Mouse (Mus musculus) embryonic facial prominence, embryonic 13.5 days (tissue): ENCODE data around the gene Golgb1. TPM values are rescaled to one million over a fixed set of nuclear protein-coding genes. Genes with fewer than 3 reads are reported as not detected.

ENCODE experiments used
- ATAC-seq: fragments of 200-750 bp; cut with Nextera tagmentation; 2 replicates; pipeline ENCODE4 v1.8.0; 2017; ENCODE audit warnings: low read depth; ENCODE audit not compliant: insufficient number of reproducible peaks, insufficient read depth, low FRiP score, low TSS enrichment
- H3K27ac ChIP-seq: fragments of 300-500 bp; sonication (generic); 2 replicates; pipeline ENCODE4 v1.5.1; 2015; ENCODE audit warnings: moderate library complexity, mild to moderate bottlenecking, inconsistent platforms
- H3K27me3 ChIP-seq: fragments of 300-500 bp; sonication (generic); 2 replicates; pipeline ENCODE4 v1.6.1; 2015; ENCODE audit warnings: mild to moderate bottlenecking, inconsistent platforms
- H3K36me3 ChIP-seq: fragments of 300-500 bp; sonication (generic); 2 replicates; pipeline ENCODE4 v1.6.1; 2015; ENCODE audit warnings: mild to moderate bottlenecking, inconsistent platforms
- H3K4me1 ChIP-seq: fragments of 300-500 bp; sonication (generic); 2 replicates; pipeline ENCODE4 v1.6.1; 2015; ENCODE audit warnings: inconsistent platforms
- H3K4me2 ChIP-seq: fragments of 300-500 bp; sonication (generic); 2 replicates; pipeline ENCODE4 v1.6.1; 2015; ENCODE audit warnings: moderate library complexity, mild to moderate bottlenecking, inconsistent platforms
- H3K4me3 ChIP-seq: fragments of 300-500 bp; sonication (generic); 2 replicates; pipeline ENCODE4 v1.5.1; 2015; ENCODE audit warnings: mild to moderate bottlenecking, inconsistent platforms
- H3K9ac ChIP-seq: fragments of 300-500 bp; sonication (generic); 2 replicates; pipeline ENCODE4 v1.6.1; 2015; ENCODE audit warnings: mild to moderate bottlenecking, inconsistent platforms
- H3K9me3 ChIP-seq: fragments of 300-500 bp; sonication (generic); 2 replicates; pipeline ENCODE4 v1.6.1; 2016; ENCODE audit warnings: inconsistent platforms
- WGBS: fragments of 180-500 bp; shearing (Covaris S2); methylation state at CpG from one replicate; pipeline ENCODE4 v1.1.7; 2015; ENCODE audit warnings: mixed read lengths; 5-methylcytosine and 5-hydroxymethylcytosine counted together
- polyA plus RNA-seq: library from polyadenylated mRNA; unstranded; fragments of >200 nt; fragmentation: Nextera tagmentation; extraction: Ambion mirVana; gene quantifications from 2 replicates; pipeline ENCODE4 v1.2.1, GENCODE M21; 2015

Golgb1 gene
- polyA plus RNA-seq, 1 experiment from 2014 or later = 126 TPM

DNA sequence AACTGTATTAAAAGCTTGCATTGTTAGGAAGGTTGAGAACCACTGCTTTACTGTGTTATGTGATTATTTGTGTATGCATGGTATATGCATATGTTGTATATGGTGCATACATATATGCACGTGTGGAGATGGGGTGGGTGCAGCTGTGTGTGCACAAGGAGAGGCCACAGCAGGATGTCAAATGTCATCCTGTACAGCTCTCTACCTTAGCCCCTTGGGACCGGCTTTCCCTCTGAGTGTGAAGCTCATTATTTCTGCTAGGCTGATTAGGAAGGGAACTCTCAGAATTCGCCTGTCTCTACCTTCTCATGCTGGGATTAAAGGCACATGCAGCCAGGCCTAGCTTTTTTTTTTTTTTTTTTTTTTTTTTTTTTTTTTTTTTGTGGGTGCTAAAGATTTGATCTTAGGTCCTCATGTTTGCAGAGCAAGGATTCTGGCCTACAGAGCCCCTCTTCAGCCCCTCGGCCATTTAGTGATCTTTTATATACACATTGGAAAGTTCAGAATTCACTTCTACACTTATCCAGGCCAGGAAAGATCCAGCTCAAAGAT, 72.8 kb downstream of the Golgb1 start:
- Histone ChIP-seq H3K9ac (no peak overlapping the region), H3K4me1 (no peaks in the 10 kb centered on the region), H3K36me3 (no peaks in the 10 kb centered on the region), H3K27ac (no peak overlapping the region), H3K27me3 (no peaks in the 10 kb centered on the region), H3K4me3 (no peak overlapping the region), H3K9me3 (no peaks in the 10 kb centered on the region), H3K4me2 (no peak overlapping the region)
- ATAC-seq = no peak
- 68% methylated on average over 4 of the region's 4 CpGs for WGBS

DNA sequence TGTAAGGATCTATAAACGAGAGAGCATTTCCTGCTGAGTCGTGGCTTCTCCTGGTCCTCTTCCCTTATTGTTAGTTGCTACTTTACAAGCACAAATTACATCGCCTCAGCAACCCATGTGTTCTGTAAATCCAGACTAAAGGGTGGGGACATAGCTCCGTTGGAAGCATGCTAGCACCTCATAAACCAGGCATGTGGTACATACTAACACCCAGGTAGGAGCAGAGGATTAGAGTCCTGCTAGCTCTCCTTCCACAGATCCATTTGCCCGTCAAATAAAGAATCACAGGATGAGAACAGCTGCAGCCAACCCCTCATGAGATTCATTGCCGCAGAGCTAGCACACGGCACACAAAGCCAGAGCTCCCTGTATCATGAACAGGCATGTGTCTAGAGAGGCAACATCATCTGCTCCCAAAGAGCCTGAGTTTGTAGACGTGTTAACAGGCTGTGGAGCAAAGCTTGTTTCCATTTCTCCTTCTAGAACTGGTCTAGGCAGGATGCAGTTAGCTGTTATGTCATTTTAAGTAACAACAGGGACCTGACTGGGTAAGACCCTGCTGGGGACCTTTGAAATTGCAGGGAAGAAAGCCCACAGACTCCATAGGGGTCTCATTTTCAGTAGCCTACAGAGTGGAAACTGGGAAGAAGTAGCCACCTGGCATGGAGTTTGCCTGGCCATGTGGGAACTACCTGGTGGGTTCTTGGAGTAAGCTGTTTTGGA, 74.8 kb downstream of the Golgb1 start:
- 73% methylated on average over 8 of the region's 8 CpGs for WGBS
- no peaks in the 10 kb centered on the region for H3K36me3 ChIP-seq
- H3K27me3 ChIP-seq = no peaks in the 10 kb centered on the region
- H3K9ac ChIP-seq = no peak overlapping the region
- H3K27ac ChIP-seq = no peak overlapping the region
- no peaks in the 10 kb centered on the region for H3K4me1 ChIP-seq
- H3K4me2 ChIP-seq = no peak overlapping the region
- H3K9me3 ChIP-seq = no peaks in the 10 kb centered on the region
- H3K4me3 ChIP-seq = no peak overlapping the region
- no peak for ATAC-seq

DNA sequence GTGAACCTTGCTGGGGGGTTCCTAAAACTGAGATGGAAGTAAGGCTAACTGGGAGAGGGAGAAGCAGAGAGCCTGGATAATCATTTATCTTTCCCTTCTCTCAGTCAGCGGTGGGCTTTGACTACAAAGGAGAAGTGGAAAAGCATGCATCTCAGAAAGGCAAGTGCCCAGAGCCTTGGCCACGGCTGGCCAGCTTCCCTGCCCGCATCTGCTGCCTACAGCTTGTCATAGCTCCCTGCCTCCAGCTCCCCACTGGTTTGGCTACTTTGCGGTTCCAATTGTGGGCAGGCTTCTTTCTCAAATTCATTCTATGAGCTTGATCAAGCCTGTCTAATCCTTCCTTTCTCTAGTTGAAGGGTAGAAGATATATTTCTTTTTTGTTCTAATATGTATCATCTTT, 76.1 kb downstream of the Golgb1 start:
- no peak overlapping the region for H3K9ac ChIP-seq
- H3K9me3 ChIP-seq = no peaks in the 10 kb centered on the region
- no peak for ATAC-seq

DNA sequence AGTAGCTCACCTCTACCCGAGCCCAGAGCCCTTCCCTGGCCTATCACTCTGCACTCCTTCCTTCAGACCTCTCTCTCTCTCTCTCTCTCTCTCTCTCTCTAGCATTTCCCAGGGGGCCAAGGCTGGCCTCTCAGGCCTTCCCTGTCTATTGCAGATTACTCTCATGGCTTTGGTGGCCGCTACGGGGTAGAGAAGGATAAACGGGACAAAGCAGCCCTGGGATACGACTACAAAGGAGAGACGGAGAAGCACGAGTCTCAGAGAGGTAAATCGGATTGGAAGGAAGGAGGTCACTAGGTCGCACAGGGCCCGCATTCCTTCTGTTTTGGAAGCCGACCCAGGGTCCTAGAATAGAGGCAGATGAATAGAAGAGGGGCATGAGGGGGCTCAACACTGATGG, 80.2 kb downstream of the Golgb1 start:
- H3K4me3 ChIP-seq = no peak overlapping the region
- H3K36me3 ChIP-seq = no peaks in the 10 kb centered on the region
- no peaks in the 10 kb centered on the region for H3K27me3 ChIP-seq
- no peak overlapping the region for H3K27ac ChIP-seq
- no peaks in the 10 kb centered on the region for H3K9me3 ChIP-seq
- H3K4me1 ChIP-seq = no peaks in the 10 kb centered on the region
- no peak overlapping the region for H3K4me2 ChIP-seq
- 65% methylated on average over 11 of the region's 11 CpGs for WGBS
- H3K9ac ChIP-seq = no peak overlapping the region
- ATAC-seq = no peak

More for the DNA sequence above, 76.1 kb downstream of the Golgb1 start:
- no peaks in the 10 kb centered on the region for H3K27me3 ChIP-seq
- H3K4me2 ChIP-seq = no peak overlapping the region
- WGBS = 65% methylated on average over 4 of the region's 4 CpGs
- no peak overlapping the region for H3K4me3 ChIP-seq
- H3K27ac ChIP-seq = no peak overlapping the region
- no peaks in the 10 kb centered on the region for H3K36me3 ChIP-seq
- H3K4me1 ChIP-seq = no peaks in the 10 kb centered on the region

DNA sequence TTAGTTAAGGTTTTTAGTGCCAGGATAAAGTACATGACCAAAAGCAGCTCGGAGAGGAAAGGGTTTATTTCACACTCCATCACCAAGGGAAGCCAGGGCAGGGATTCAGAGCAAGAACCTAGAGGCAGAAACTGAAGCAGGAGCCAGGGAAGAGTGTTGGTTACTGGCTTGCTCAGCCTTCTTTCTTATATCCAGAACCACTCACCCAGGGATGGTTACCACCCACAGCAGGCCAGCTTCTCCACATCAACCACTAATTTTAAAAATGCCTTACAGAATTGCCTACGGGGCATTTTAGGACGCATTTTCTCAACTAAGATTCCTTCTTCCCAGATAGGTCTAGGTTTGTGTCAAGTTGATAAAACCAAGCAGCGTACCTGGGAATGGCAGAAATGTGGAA, 88.5 kb downstream of the Golgb1 start:
- Histone ChIP-seq H3K36me3 (no peaks in the 10 kb centered on the region), H3K9me3 (no peaks in the 10 kb centered on the region), H3K4me1 (no peaks in the 10 kb centered on the region), H3K27me3 (no peaks in the 10 kb centered on the region), H3K4me3 (no peak overlapping the region), H3K9ac (no peak overlapping the region), H3K27ac (no peak overlapping the region), H3K4me2 (no peak overlapping the region)
- no peak for ATAC-seq
- 82% methylated on average over 4 of the region's 4 CpGs for WGBS

DNA sequence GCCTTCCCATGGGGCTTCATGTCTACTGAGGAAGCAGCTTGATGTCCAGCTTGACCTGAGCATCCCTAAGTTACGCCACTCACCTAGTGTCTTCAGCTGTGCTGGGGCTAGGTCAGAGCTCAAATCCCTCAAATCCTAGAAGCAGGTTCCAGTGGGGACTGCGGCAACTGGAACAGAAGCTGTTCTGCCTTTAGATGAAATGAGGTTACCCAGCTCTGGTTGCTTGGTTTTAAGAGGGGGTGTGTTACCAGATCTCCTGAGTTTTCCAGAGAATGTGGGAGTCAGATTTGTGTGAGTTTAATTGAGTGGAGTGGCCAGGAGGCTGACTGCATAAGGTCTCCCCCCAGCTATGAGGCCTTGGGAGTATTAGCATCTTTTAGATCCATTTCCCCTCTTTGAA, 104.2 kb downstream of the Golgb1 start:
- Histone ChIP-seq H3K4me1 (no peaks in the 10 kb centered on the region), H3K9ac (no peak overlapping the region), H3K9me3 (peaks cover 3% of the 10 kb centered on the region; the same call in 1 of the 2 replicates), H3K36me3 (no peaks in the 10 kb centered on the region), H3K4me2 (no peak overlapping the region), H3K27ac (no peak overlapping the region), H3K27me3 (no peaks in the 10 kb centered on the region), H3K4me3 (no peak overlapping the region)
- WGBS = 90% methylated on average over 2 of the region's 2 CpGs
- ATAC-seq = no peak

Other genes with a start within 250 kb of the Golgb1 start
- gene Cd86, start 209.1 kb upstream of the Golgb1 start, polyA plus RNA-seq = 1.4 and 2.5 TPM in 2 replicates
- 2.7 and 3.8 TPM in 2 replicates for gene Ildr1, start 181.2 kb upstream of the Golgb1 start, polyA plus RNA-seq
- 5.2 and 9.6 TPM in 2 replicates for gene Slc15a2, start 90.2 kb upstream of the Golgb1 start, polyA plus RNA-seq
- 53.1 and 53.7 TPM in 2 replicates for gene Iqcb1, start 46.8 kb upstream of the Golgb1 start, polyA plus RNA-seq
- 2.3 and 2.8 TPM in 2 replicates for gene Eaf2, start 137 bp upstream of the Golgb1 start, polyA plus RNA-seq
- 4.6 and 5.7 TPM in 2 replicates for gene Hcls1, start 59.8 kb downstream of the Golgb1 start, polyA plus RNA-seq
- not detected in 2 replicates for gene Fbxo40, start 115.3 kb downstream of the Golgb1 start, polyA plus RNA-seq
- gene Polq, start 136.6 kb downstream of the Golgb1 start, polyA plus RNA-seq = 9.1 and 9.4 TPM in 2 replicates